Mouse (Mus musculus) lung, adult 2 months (tissue): Measurements from ENCODE around the gene Nxf7.
"Not testable (repeated sequence)": the region's sequence is repeated elsewhere in the genome, so short reads cannot be mapped to it uniquely, and the experiment has no call there.

Source experiments
- CTCF ChIP-seq: fragments of 200-500 bp; IDR thresholded peaks from 2 replicates; pipeline ENCODE4 v1.5.1; 2011; ENCODE audit warnings: mild to moderate bottlenecking, low read length, control low read depth; ENCODE audit not compliant: insufficient read depth
- POLR2A ChIP-seq: fragments of 200-500 bp; IDR thresholded peaks from 2 replicates; pipeline ENCODE4 v1.6.1; 2011; ENCODE audit warnings: low read depth, mild to moderate bottlenecking, control low read depth, low read length, borderline replicate concordance; ENCODE audit errors: extremely low read depth

- 0 out of 2 replicates have a peak, but pooled peaks have one; percentile 24 for TF ChIP-seq CTCF
- TF ChIP-seq POLR2A: not testable (repeated sequence)
Measured at GRCm38 (mm10) chrX:135560933-135561332, 37.6 kb downstream of the Nxf7 start.
